Mouse (Mus musculus) spleen, adult 2 months (tissue): ENCODE measurements around the gene Tnfsf14.

Source experiments
- CTCF ChIP-seq: fragments of 200-500 bp; IDR thresholded peaks from 2 replicates; pipeline ENCODE4 v1.5.1; 2011; ENCODE audit warnings: mild to moderate bottlenecking, inconsistent platforms; ENCODE audit not compliant: insufficient read depth, insufficient read length, insufficient replicate concordance; ENCODE audit errors: extremely low read depth
- POLR2A ChIP-seq: fragments of 200-500 bp; IDR thresholded peaks from 2 replicates; pipeline ENCODE4 v1.6.1; 2011; ENCODE audit warnings: low read depth, low read length, inconsistent platforms

DNA sequence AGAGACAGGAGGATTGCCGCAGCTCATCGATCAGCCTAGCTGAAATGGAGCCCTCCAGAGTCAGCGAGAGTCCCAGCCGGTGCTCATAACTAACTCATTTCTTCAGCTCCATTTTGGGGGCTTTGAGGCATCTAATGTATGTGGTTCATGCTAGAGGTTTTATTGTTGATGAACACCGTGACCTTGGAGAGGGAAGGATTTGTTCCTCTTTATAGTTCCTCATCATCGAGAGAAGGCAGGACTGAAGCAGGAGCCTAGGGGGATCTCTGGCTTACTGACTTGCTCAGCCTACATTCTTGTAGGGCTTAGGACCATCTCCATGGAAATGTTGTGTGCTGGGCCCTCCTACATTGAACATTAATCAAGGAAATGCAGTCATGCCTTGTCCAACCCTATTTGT, 41.0 kb downstream of the Tnfsf14 start:
- no peak for TF ChIP-seq CTCF
- TF ChIP-seq POLR2A: no peak
